8 mouse cellular contexts compared by ENCODE assay signal in the genomic region with DNA sequence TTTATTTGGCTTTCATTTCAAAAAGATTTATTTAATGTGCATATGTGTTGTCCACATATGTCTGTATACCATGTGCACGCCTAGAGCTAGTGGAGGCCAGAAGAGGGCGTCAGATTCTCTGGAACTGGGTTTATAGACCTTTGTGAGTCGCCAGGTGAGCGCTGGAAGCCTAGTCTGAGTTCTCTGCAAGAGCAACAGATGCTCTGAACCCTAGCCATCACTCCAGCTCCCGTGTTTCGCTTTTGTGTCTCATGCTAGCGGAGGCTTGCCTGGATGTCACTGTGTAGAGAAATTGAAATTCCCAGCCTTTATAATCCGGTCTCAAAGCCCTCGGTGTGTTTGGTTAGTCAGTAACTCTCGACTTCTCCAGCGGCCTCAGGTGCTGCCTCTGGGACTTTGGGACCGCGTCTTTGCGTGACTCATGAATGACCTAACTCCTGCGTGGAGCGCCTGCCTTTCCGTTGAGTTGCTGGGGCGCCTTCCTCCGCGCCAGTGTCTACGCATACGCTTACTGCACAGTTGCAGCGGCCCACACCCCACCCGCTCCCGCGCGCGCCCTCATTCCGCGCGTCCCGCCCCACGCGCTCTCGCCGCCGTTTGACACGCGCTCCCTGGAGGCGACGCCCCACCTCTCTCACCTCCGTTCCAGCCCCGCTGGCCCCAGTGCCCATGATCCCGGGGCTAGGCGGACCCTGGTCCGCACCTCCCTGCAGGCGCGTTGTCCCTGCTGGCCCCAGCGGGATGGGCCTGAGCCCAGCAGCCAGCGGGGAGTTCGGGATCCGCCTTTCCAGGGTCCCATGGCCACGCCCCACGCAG. TPM values are rescaled to one million over a fixed set of nuclear protein-coding genes. Genes with fewer than 3 reads are reported as not detected.
DNase-seq lines count a peak whose midpoint lies in the region; ATAC-seq lines count a peak whose summit lies in the region.
"Had no signal": no experiment of that assay in that cellular context is flagged by ENCODE, and none has a peak within 500 bp of the region (broad histone marks: within the 10 kb centered on the region; RNA-seq: fewer than 3 reads in every experiment).

A gene (plus strand): TSS at position 600 of the 816 bp plus-strand sequence.

- H3K9ac ChIP-seq in embryonic facial prominence, embryonic 14.5 days (ENCODE audit: low read depth, low read length): peak within 1 kb of the TSS; percentile 64
- H3K9ac ChIP-seq in limb, embryonic 11.5 days (ENCODE audit: low read length): peak within 1 kb of the TSS; percentile 50; the same call in 1 of the 2 replicates

- no peaks in the 10 kb centered on the region for H3K9me3 ChIP-seq in embryonic facial prominence, embryonic 14.5 days (ENCODE audit: control insufficient read depth, low read length)
- no peaks in the 10 kb centered on the region for H3K9me3 ChIP-seq in hindbrain, embryonic 10.5 days
- no peaks in the 10 kb centered on the region for H3K9me3 ChIP-seq in limb, embryonic 11.5 days (ENCODE audit: control insufficient read depth, low read length)

- peaks cover 3% of the 10 kb centered on the region; the same call in 1 of the 2 replicates for H3K4me1 ChIP-seq in embryonic facial prominence, embryonic 14.5 days (ENCODE audit: control insufficient read depth, insufficient read depth, low read length)
- peaks cover 13% of the 10 kb centered on the region for H3K4me1 ChIP-seq in hindbrain, embryonic 10.5 days (replicated peaks)
- H3K4me1 ChIP-seq in limb, embryonic 11.5 days (ENCODE audit: control insufficient read depth, insufficient read depth, low read length): peaks cover 5% of the 10 kb centered on the region

- WGBS in embryonic facial prominence, embryonic 14.5 days: 2% methylated on average over 46 of the region's 54 CpGs
- WGBS in hindbrain, embryonic 10.5 days: 3% methylated on average over 54 of the region's 54 CpGs
- WGBS in limb, embryonic 11.5 days: 4% methylated on average over 54 of the region's 54 CpGs

- peak within 1 kb of the TSS; percentile 48 for H3K4me3 ChIP-seq in embryonic facial prominence, embryonic 14.5 days (ENCODE audit: low read depth, low read length)
- H3K4me3 ChIP-seq in hindbrain, embryonic 10.5 days: peak within 1 kb of the TSS; percentile 51
- H3K4me3 ChIP-seq in limb, embryonic 11.5 days (ENCODE audit: low read depth, low read length): peak within 1 kb of the TSS; percentile 34
- H3K4me3 ChIP-seq: erythroblast, embryonic 14.5 days had no signal

- H3K27ac ChIP-seq in embryonic facial prominence, embryonic 14.5 days (replicated peaks; ENCODE audit: low read depth, low read length): no peak within 1 kb of the TSS
- peak within 1 kb of the TSS; percentile 54; the same call in 1 of the 2 replicates for H3K27ac ChIP-seq in hindbrain, embryonic 10.5 days
- no peak within 1 kb of the TSS for H3K27ac ChIP-seq in limb, embryonic 11.5 days (replicated peaks; ENCODE audit: low read depth, low read length)

- peak; percentile 35; the same call in 1 of the 2 replicates for ATAC-seq in embryonic facial prominence, embryonic 14.5 days (ENCODE audit: low read depth)
- peak; percentile 73 for ATAC-seq in limb, embryonic 11.5 days (ENCODE audit: insufficient number of reproducible peaks, low FRiP score, low TSS enrichment, low read depth)
- ATAC-seq in activated CD4-positive, CD25-positive, alpha-beta regulatory T cell, adult 4 months: no peak

- peak; percentile 9 for DNase-seq in thymus, postnatal 14 days
- no peak for DNase-seq in thymus, adult 18-20 months
- peak; percentile 53 for DNase-seq in embryonic facial prominence, embryonic 14.5 days (ENCODE audit: low spot score)
- no peak for DNase-seq in hindbrain, embryonic 10.5 days (ENCODE audit: low spot score)
- peak; percentile 55 for DNase-seq in limb, embryonic 11.5 days (ENCODE audit: low spot score)
- DNase-seq in neural tube, embryonic 10.5 days (ENCODE audit: extremely low spot score, low spot score): peak; percentile 45

- peak within 1 kb of the TSS; percentile 93 for H3K4me2 ChIP-seq in embryonic facial prominence, embryonic 14.5 days (ENCODE audit: low read depth, low read length)
- H3K4me2 ChIP-seq in limb, embryonic 11.5 days (ENCODE audit: low read depth, severe bottlenecking): peak within 1 kb of the TSS; percentile 77

- no peaks in the 10 kb centered on the region for H3K27me3 ChIP-seq in embryonic facial prominence, embryonic 14.5 days (replicated peaks; ENCODE audit: control insufficient read depth, insufficient read depth, low read length)
- peaks cover 54% of the 10 kb centered on the region for H3K27me3 ChIP-seq in hindbrain, embryonic 10.5 days (ENCODE audit: insufficient read depth, poor library complexity, severe bottlenecking)
- 0 out of 2 replicates have a peak, but pooled peaks cover 3% of the 10 kb centered on the region for H3K27me3 ChIP-seq in limb, embryonic 11.5 days (ENCODE audit: control insufficient read depth, insufficient read depth, low read length)

- no peaks in the 10 kb centered on the region for H3K36me3 ChIP-seq in embryonic facial prominence, embryonic 14.5 days (ENCODE audit: control insufficient read depth, insufficient read depth, low read length)
- no peaks in the 10 kb centered on the region for H3K36me3 ChIP-seq in hindbrain, embryonic 10.5 days
- no peaks in the 10 kb centered on the region for H3K36me3 ChIP-seq in limb, embryonic 11.5 days (ENCODE audit: control insufficient read depth, insufficient read depth, low read length)

RNA-seq across cellular contexts. Expression of the gene that starts here (rescaled TPM):
- 0.38 TPM in 1 of 2 replicates, not detected in the other for polyA plus RNA-seq in embryonic facial prominence, embryonic 14.5 days (2014; fragmentation: Nextera tagmentation; extraction: Ambion mirVana)
- not detected in 2 replicates for polyA plus RNA-seq in hindbrain, embryonic 10.5 days (2016; fragmentation: Nextera tagmentation; extraction: Ambion mirVana)
- polyA plus RNA-seq in limb, embryonic 11.5 days (2014; fragmentation: Nextera tagmentation; extraction: Ambion mirVana): not detected in 2 replicates
- polyA plus RNA-seq in activated CD4-positive, CD25-positive, alpha-beta regulatory T cell, adult 4 months (2017; shearing (Covaris generic)): not detected
- polyA plus RNA-seq: erythroblast, embryonic 14.5 days had no signal

Comparison
In these comparisons a context has a peak if more than half of its experiments do, and no peak if none do; other contexts are left out.
1. DNase-seq: peak in thymus, postnatal 14 days (single experiment) and neural tube, embryonic 10.5 days (single experiment); none in thymus, adult 18-20 months (0 of 2) and hindbrain, embryonic 10.5 days (single experiment).
2. Peak in DNase-seq, ATAC-seq, H3K4me3 ChIP-seq, H3K9ac ChIP-seq and H3K4me2 ChIP-seq in embryonic facial prominence, embryonic 14.5 days; RNA of the gene not detected or under 1 TPM.
3. Peak in DNase-seq, ATAC-seq, H3K4me3 ChIP-seq, H3K9ac ChIP-seq and H3K4me2 ChIP-seq in limb, embryonic 11.5 days; RNA of the gene not detected or under 1 TPM.
4. Peak in every context shown above with its lines, with median percentiles within 50 percentile points of each other: H3K4me3 ChIP-seq.